Mouse (Mus musculus): ENCODE measurements around the gene A930002H24Rik. TPM values are rescaled to one million over a fixed set of nuclear protein-coding genes. Genes with fewer than 3 reads are reported as not detected.

The A930002H24Rik gene
- polyA plus RNA-seq, 1 experiment = not detected

DNA sequence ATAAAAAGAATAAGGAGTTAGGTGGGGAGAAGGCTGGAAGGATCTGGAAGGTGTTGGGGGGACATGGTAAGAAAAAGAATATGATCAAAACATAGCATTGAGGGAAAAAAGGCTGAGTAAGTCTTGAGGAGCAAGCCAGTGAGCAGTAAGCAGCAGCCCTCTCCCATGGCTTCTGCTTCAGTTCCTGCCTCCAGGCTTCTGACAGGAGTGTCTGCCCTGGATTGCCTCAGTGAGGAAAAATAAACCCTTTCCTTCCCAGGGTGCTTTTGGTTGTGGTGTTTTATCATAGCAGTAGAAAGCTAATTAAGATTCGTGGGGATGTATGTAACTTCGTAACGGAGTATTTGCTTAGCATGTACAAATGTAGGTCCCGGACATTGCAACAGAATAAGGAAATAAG, 39.5 kb downstream of the A930002H24Rik start:
- no peak overlapping the region for H3K4me3 ChIP-seq (ENCODE audit: low read depth, low read length)
- H3K36me3 ChIP-seq (ENCODE audit: control insufficient read depth, insufficient read depth, low read length) = no peaks in the 10 kb centered on the region
- no peaks in the 10 kb centered on the region for H3K27me3 ChIP-seq (ENCODE audit: control insufficient read depth, insufficient read depth, low read length)
- 49% methylated on average over 4 of the region's 4 CpGs for WGBS
- H3K4me1 ChIP-seq (ENCODE audit: control insufficient read depth, insufficient read depth, insufficient read length, low read length) = no peaks in the 10 kb centered on the region
- TF ChIP-seq POLR2A (IDR thresholded peaks at IDR 0.05; ENCODE audit: low read depth, low read length) (no peak), CTCF (IDR thresholded peaks at IDR 0.05; ENCODE audit: extremely low read depth, insufficient read length, insufficient replicate concordance, low read depth, low read length) (no peak)
- no peak overlapping the region for H3K27ac ChIP-seq (ENCODE audit: insufficient read depth, low read depth, low read length)

DNA sequence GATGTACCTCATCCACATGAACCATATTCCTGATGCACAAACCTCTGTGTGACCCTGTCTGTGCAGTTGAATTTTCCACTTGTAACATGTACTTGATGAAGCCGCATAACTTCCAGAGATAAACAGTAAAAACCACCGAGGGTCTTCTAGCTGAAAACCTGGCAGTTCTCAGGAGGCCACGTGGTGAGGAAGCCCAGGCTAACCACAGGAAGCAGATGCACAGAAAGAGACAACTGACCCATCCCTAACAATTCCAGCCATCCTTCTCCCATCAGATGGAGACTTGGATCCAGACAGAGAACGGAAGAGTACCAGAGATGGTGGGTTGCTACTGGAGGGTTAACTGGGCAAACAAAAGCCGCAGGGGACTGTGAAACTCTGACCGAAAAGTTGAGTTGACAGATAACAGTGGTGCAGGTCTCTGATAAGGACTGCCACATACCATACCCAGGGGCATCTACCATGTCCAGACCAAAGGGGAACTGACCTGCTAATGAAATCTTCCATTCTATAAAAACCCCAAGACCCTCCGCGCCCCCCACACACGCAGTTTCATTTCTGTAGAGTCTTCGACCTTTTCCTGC, 45.1 kb downstream of the A930002H24Rik start:
- 70% methylated on average over 10 of the region's 10 CpGs for WGBS
- H3K4me3 ChIP-seq (ENCODE audit: low read depth, low read length) = no peak overlapping the region
- TF ChIP-seq POLR2A (IDR thresholded peaks at IDR 0.05; ENCODE audit: low read depth, low read length) = no peak
- no peak for TF ChIP-seq CTCF (IDR thresholded peaks at IDR 0.05; ENCODE audit: extremely low read depth, insufficient read length, insufficient replicate concordance, low read depth, low read length)
- no peaks in the 10 kb centered on the region for H3K36me3 ChIP-seq (ENCODE audit: control insufficient read depth, insufficient read depth, low read length)
- no peak overlapping the region for H3K27ac ChIP-seq (ENCODE audit: insufficient read depth, low read depth, low read length)
- no peaks in the 10 kb centered on the region for H3K4me1 ChIP-seq (ENCODE audit: control insufficient read depth, insufficient read depth, insufficient read length, low read length)
- H3K27me3 ChIP-seq (ENCODE audit: control insufficient read depth, insufficient read depth, low read length) = no peaks in the 10 kb centered on the region

DNA sequence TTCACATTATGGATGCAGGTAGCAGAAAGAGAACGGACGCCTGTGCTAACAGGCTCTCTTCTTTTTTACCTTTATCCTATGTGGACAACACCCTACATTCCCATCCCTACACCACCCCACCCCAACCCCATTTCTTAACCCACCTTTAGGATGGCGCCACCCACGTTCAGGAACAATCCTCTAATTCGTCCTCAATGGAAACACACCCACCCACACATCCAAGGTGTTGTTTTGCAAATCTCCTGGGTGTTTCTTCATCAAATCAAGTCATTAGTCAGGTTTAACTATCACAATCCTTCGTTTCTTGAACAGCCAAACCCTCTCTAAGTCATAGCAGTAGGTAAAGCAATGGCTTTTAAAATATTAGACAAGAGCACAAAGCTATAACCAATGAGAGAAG, 50.0 kb downstream of the A930002H24Rik start:
- 78% methylated on average over 6 of the region's 6 CpGs for WGBS
- Histone ChIP-seq H3K36me3 (ENCODE audit: control insufficient read depth, insufficient read depth, low read length) (no peaks in the 10 kb centered on the region), H3K27me3 (ENCODE audit: control insufficient read depth, insufficient read depth, low read length) (no peaks in the 10 kb centered on the region), H3K4me3 (ENCODE audit: low read depth, low read length) (no peak overlapping the region), H3K4me1 (ENCODE audit: control insufficient read depth, insufficient read depth, insufficient read length, low read length) (no peaks in the 10 kb centered on the region), H3K27ac (ENCODE audit: insufficient read depth, low read depth, low read length) (no peak overlapping the region)
- TF ChIP-seq POLR2A (IDR thresholded peaks at IDR 0.05; ENCODE audit: low read depth, low read length) (no peak), CTCF (IDR thresholded peaks at IDR 0.05; ENCODE audit: extremely low read depth, insufficient read length, insufficient replicate concordance, low read depth, low read length) (no peak)

Other genes with a start within 250 kb of the A930002H24Rik start
- 0.60 and 0.63 TPM in 2 replicates for gene Fer, start 729 bp downstream of the A930002H24Rik start, polyA plus RNA-seq (2012; rRNA removed)